Mouse (Mus musculus) erythroblast, embryonic 14.5 days (primary cell): ENCODE data around the gene Gspt1.

ENCODE experiments used
- GATA1 ChIP-seq: IDR thresholded peaks from 2 replicates; pipeline ENCODE4 v1.6.1; 2012; ENCODE audit warnings: low read length, inconsistent platforms, mixed read lengths
- TAL1 ChIP-seq: IDR thresholded peaks from 3 replicates; pipeline ENCODE4 v1.6.1; 2012; ENCODE audit warnings: low read length, inconsistent platforms, mixed read lengths

DNA sequence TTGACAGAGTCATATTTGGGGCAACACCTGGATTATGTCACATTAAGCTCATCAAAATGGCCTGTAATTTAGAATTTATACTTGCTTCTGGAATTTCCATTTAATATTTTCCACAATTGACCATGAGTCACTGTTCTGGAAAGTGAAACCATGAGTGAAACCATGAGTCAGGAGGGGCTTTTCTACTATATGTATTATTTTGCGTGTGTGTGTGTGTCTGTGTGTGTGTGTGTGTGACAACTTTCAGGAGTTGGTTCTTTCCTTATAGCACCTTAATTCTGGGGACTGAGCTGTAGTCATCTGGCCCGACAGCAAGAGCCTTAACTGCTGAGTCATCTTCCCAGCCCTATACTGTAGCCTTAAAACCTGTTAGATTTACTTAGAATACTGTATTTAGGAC is 31.8 kb upstream of the Gspt1 start:
- TF ChIP-seq TAL1: no peak
- no peak for TF ChIP-seq GATA1
